Mouse (Mus musculus): Measurements from ENCODE around the gene Ap1s1. TPM values are rescaled to one million over a fixed set of nuclear protein-coding genes. Genes with fewer than 3 reads are reported as not detected.

Ap1s1 gene
- 145 and 152 TPM in 2 replicates for polyA plus RNA-seq (2014; fragmentation: Nextera tagmentation; extraction: Ambion mirVana)

DNA sequence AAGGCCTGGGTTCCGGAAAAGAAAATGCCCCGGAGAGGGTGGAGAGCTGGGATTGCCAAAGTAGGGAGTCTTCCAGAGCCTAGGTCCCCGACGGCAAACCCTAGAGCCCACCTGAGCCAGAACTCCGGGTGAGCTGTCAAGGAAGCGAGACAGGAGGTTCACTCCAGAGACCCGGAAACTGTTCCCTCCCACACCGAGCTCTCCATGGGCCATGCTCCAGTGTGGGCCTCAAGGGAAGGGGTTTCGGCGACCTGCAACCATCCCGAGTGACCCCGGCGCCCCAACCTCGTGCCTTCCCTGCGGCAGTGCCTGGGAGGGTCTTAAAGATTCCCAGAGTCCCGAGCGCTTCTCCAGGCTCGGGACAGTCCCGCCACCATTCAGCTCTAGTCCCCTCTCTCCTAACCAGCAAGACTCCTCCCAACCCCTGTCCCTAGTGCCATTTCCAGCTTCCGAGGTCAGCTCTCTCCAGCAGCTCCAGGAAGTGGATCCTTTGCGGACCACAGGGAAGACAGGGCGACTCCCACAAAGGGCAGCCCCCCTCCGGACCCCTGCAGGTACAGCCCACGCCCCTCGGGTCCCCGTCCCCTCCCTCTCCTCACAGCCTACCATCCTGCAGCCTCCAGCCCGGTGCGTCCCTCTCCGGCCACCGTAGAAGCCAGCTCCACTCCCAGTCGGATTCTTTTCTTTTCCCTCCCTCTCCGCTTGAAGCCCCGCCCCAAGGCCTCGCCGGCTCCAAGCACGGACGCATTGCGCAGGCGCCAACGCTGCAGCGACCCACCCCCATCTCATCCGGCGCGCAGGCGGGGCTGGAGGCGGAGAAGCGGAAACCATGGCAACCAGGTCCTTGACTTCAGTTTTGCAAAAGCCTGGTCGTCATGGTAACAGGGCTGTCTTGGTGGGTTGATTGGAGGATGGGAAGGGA lies at the start of gene Ap1s1:
Gene Ap1s1, minus strand, starts transcription at position 734 of the 922 bp plus-strand sequence.
- Histone ChIP-seq H3K9ac (ENCODE audit: low read depth, low read length) (peak within 1 kb of the TSS; percentile 74), H3K27ac (ENCODE audit: low read depth, low read length) (peak within 1 kb of the TSS; percentile 45), H3K4me2 (replicated peaks; ENCODE audit: low read depth, low read length) (peak within 1 kb of the TSS; percentile 65), H3K4me1 (ENCODE audit: control insufficient read depth, insufficient read depth, low read length) (peaks cover 8% of the 10 kb centered on the region; the same call in 1 of the 2 replicates), H3K4me3 (ENCODE audit: low read length) (peak within 1 kb of the TSS; percentile 71), H3K9me3 (ENCODE audit: control insufficient read depth, low read length) (no peaks in the 10 kb centered on the region), H3K27me3 (ENCODE audit: control insufficient read depth, insufficient read depth, low read length) (no peaks in the 10 kb centered on the region), H3K36me3 (ENCODE audit: control insufficient read depth, insufficient read depth, low read length) (peaks cover 17% of the 10 kb centered on the region)
- under 1% methylated on average over 46 of the region's 48 CpGs for WGBS
- peak; percentile 94 for ATAC-seq (ENCODE audit: low FRiP score, low TSS enrichment)

DNA sequence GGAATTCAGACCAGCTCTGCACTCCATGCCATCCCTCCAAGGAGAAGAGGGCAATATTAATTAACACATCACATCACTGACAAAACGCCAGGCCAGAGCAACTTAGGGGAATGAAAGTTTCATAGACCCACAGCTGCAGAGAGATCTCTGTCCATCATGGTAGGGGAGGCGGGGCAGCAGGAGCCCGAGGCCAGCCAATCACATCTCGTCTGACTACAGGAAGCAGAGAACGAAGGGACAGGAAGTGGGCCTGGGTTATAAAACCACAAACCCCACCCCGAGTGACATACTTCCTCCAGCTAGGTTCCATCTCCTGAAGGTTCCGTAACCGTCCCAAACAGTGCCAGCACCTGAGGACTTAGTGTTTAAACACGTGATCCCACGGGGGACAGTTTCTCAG lies 49.2 kb upstream of the Ap1s1 start:
- Histone ChIP-seq H3K4me2 (replicated peaks; ENCODE audit: low read depth, low read length) (no peak overlapping the region), H3K4me3 (ENCODE audit: low read length) (no peak overlapping the region), H3K27me3 (ENCODE audit: control insufficient read depth, insufficient read depth, low read length) (no peaks in the 10 kb centered on the region; the same call in 1 of the 2 replicates), H3K9me3 (ENCODE audit: control insufficient read depth, low read length) (no peaks in the 10 kb centered on the region), H3K9ac (ENCODE audit: low read depth, low read length) (no peak overlapping the region), H3K4me1 (ENCODE audit: control insufficient read depth, insufficient read depth, low read length) (no peaks in the 10 kb centered on the region), H3K27ac (ENCODE audit: low read depth, low read length) (no peak overlapping the region), H3K36me3 (ENCODE audit: control insufficient read depth, insufficient read depth, low read length) (no peaks in the 10 kb centered on the region)
- 86% methylated on average over 10 of the region's 10 CpGs for WGBS
- ATAC-seq (ENCODE audit: low FRiP score, low TSS enrichment): no peak

DNA sequence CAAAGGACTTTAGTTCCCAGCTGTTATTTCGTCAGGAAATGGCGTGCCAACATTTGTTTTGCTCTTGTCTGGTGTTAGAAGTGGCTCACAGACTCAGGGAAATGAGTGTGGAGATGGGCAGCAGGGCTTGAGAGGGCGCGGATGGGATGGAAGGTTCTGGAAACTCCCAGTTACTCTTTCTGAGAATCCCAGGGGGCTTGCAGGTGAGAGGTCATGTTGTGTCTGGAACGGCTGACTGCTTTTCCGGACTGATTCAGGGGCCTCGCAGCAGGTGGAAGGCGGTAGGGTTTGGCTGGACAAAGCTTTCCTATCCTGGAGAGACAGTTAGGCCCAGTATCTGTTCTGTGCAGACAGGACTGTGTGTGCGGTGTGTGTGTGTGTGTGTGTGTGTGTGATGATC lies 47.8 kb upstream of the Ap1s1 start:
- Histone ChIP-seq H3K4me3 (ENCODE audit: low read length) (no peak overlapping the region), H3K9me3 (ENCODE audit: control insufficient read depth, low read length) (no peaks in the 10 kb centered on the region), H3K4me2 (replicated peaks; ENCODE audit: low read depth, low read length) (no peak overlapping the region), H3K9ac (ENCODE audit: low read depth, low read length) (no peak overlapping the region), H3K27ac (ENCODE audit: low read depth, low read length) (no peak overlapping the region), H3K27me3 (ENCODE audit: control insufficient read depth, insufficient read depth, low read length) (no peaks in the 10 kb centered on the region; the same call in 1 of the 2 replicates), H3K36me3 (ENCODE audit: control insufficient read depth, insufficient read depth, low read length) (no peaks in the 10 kb centered on the region), H3K4me1 (ENCODE audit: control insufficient read depth, insufficient read depth, low read length) (no peaks in the 10 kb centered on the region)
- 34% methylated on average over 9 of the region's 9 CpGs for WGBS
- no peak for ATAC-seq (ENCODE audit: low FRiP score, low TSS enrichment)

DNA sequence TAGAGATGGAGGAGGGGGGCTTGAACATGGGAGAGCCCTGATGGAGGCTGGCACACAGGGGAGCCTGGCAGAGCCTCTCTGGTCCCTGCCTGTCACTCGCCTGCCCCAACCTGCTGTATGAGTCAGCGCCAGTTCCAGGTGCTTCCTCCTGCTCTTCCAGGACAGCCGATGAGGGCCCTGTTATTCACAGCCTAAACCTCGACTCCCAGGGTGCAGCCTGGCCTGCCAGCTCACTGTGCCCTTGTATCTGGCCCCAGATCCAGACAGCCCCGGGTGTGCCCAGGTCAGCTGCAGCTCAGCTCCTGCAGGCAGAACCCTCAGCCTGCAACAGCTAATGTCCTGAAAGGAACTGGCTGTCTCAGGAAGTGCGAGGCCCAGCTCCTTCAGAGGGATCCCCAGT lies 45.6 kb upstream of the Ap1s1 start:
- H3K27ac ChIP-seq (ENCODE audit: low read depth, low read length): no peak overlapping the region
- ATAC-seq (ENCODE audit: low FRiP score, low TSS enrichment): no peak
- no peaks in the 10 kb centered on the region for H3K36me3 ChIP-seq (ENCODE audit: control insufficient read depth, insufficient read depth, low read length)
- no peak overlapping the region for H3K4me2 ChIP-seq (replicated peaks; ENCODE audit: low read depth, low read length)
- H3K4me3 ChIP-seq (ENCODE audit: low read length): no peak overlapping the region
- no peak overlapping the region for H3K9ac ChIP-seq (ENCODE audit: low read depth, low read length)
- no peaks in the 10 kb centered on the region; the same call in 1 of the 2 replicates for H3K27me3 ChIP-seq (ENCODE audit: control insufficient read depth, insufficient read depth, low read length)
- 63% methylated on average over 6 of the region's 6 CpGs for WGBS
- no peaks in the 10 kb centered on the region for H3K9me3 ChIP-seq (ENCODE audit: control insufficient read depth, low read length)
- H3K4me1 ChIP-seq (ENCODE audit: control insufficient read depth, insufficient read depth, low read length): no peaks in the 10 kb centered on the region

DNA sequence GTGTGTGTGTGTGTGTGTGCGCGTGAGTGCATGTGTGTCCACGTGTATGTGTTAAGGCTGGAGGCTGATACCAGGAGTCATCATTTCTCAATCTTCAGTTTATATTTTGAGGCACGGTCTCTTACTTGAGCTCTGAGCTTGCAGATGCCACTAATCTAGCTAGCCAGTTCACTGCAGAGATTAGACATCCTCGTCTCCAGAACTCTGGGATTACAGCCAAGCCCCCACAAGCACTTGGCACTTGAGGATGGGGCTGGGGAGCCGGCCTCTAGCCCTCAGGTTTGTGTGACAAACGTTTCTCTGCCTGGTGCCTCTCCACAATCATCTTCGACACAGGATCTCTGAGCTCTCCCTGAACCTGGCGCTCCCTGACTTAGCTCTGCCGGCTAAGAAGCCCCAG lies 44.9 kb upstream of the Ap1s1 start:
- Histone ChIP-seq H3K27ac (ENCODE audit: low read depth, low read length) (no peak overlapping the region), H3K9ac (ENCODE audit: low read depth, low read length) (no peak overlapping the region), H3K27me3 (ENCODE audit: control insufficient read depth, insufficient read depth, low read length) (no peaks in the 10 kb centered on the region; the same call in 1 of the 2 replicates), H3K4me2 (replicated peaks; ENCODE audit: low read depth, low read length) (no peak overlapping the region), H3K4me1 (ENCODE audit: control insufficient read depth, insufficient read depth, low read length) (no peaks in the 10 kb centered on the region), H3K9me3 (ENCODE audit: control insufficient read depth, low read length) (no peaks in the 10 kb centered on the region), H3K4me3 (ENCODE audit: low read length) (no peak overlapping the region), H3K36me3 (ENCODE audit: control insufficient read depth, insufficient read depth, low read length) (no peaks in the 10 kb centered on the region)
- no peak for ATAC-seq (ENCODE audit: low FRiP score, low TSS enrichment)
- 78% methylated on average over 10 of the region's 10 CpGs for WGBS

DNA sequence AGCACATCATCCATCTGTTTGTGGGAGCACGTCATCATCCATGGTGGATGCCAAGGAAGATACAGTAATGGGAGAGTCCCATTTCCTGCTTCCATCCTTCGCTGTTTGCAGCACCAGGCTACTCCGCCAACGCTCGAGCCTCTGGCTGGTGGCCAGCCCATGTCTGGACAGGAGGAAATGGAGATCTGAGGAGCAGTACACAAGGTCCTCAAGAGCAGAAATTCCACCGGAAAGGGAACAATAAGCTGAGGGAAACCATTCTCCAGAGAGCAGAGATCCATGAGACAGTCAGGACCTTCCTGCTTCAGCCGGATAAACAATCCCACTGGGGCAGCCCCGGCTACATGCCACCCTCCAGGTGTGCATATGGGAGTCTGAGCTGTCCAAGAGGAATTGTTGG lies 41.5 kb upstream of the Ap1s1 start:
- H3K27ac ChIP-seq (ENCODE audit: low read depth, low read length): no peak overlapping the region
- no peak for ATAC-seq (ENCODE audit: low FRiP score, low TSS enrichment)
- no peaks in the 10 kb centered on the region for H3K4me1 ChIP-seq (ENCODE audit: control insufficient read depth, insufficient read depth, low read length)
- WGBS: 80% methylated on average over 8 of the region's 8 CpGs
- H3K9ac ChIP-seq (ENCODE audit: low read depth, low read length): no peak overlapping the region
- no peak overlapping the region for H3K4me2 ChIP-seq (replicated peaks; ENCODE audit: low read depth, low read length)
- H3K4me3 ChIP-seq (ENCODE audit: low read length): no peak overlapping the region
- H3K9me3 ChIP-seq (ENCODE audit: control insufficient read depth, low read length): no peaks in the 10 kb centered on the region
- no peaks in the 10 kb centered on the region for H3K36me3 ChIP-seq (ENCODE audit: control insufficient read depth, insufficient read depth, low read length)
- no peaks in the 10 kb centered on the region; the same call in 1 of the 2 replicates for H3K27me3 ChIP-seq (ENCODE audit: control insufficient read depth, insufficient read depth, low read length)

DNA sequence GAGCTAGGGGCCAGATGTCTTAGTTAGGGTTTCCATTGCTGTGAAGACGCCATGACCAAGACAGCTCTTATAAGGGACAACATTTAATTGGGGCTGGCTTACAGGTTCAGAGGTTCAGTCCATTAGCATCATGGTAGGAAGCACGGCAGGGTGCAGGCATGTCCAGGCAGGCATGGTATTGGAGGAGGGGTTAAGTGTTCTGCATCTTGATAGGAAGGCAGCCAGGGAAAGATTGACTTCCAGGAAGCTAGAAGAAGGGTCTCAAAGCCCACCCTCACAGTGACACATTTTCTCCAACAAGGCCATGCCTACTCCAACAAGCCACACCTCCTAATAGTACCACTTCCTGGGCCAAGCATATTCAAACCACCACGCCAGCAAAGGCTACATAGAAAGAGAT lies 39.8 kb upstream of the Ap1s1 start:
- ATAC-seq (ENCODE audit: low FRiP score, low TSS enrichment): no peak
- Histone ChIP-seq H3K9ac (ENCODE audit: low read depth, low read length) (no peak overlapping the region), H3K27me3 (ENCODE audit: control insufficient read depth, insufficient read depth, low read length) (no peaks in the 10 kb centered on the region), H3K4me2 (replicated peaks; ENCODE audit: low read depth, low read length) (no peak overlapping the region), H3K27ac (ENCODE audit: low read depth, low read length) (no peak overlapping the region), H3K4me1 (ENCODE audit: control insufficient read depth, insufficient read depth, low read length) (0 out of 2 replicates have a peak, but pooled peaks cover 2% of the 10 kb centered on the region), H3K36me3 (ENCODE audit: control insufficient read depth, insufficient read depth, low read length) (no peaks in the 10 kb centered on the region), H3K9me3 (ENCODE audit: control insufficient read depth, low read length) (no peaks in the 10 kb centered on the region), H3K4me3 (ENCODE audit: low read length) (no peak overlapping the region)
- 85% methylated on average over 3 of the region's 3 CpGs for WGBS

DNA sequence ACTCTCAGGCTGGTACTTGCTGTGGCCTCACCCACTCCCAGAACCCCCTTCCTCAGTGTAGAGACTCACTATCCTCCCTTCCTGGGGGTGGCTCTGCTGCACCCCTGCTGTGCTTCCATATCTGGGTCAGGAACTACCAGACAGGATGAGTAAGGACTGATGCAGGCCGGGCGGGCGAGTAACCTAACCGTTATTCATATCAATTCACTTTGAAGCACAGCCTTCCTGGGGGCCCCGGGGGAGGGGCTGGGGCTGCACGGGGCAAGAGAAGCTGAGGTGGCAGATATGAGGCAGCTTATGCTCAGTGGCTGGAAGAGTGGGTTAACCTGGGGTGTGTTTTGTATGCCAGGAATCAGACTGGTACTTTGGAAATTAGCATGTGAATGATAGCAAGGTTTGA lies 39.1 kb upstream of the Ap1s1 start:
- Histone ChIP-seq H3K9me3 (ENCODE audit: control insufficient read depth, low read length) (no peaks in the 10 kb centered on the region), H3K4me3 (ENCODE audit: low read length) (no peak overlapping the region), H3K27ac (ENCODE audit: low read depth, low read length) (no peak overlapping the region), H3K27me3 (ENCODE audit: control insufficient read depth, insufficient read depth, low read length) (no peaks in the 10 kb centered on the region), H3K36me3 (ENCODE audit: control insufficient read depth, insufficient read depth, low read length) (no peaks in the 10 kb centered on the region), H3K4me1 (ENCODE audit: control insufficient read depth, insufficient read depth, low read length) (0 out of 2 replicates have a peak, but pooled peaks cover 4% of the 10 kb centered on the region), H3K4me2 (replicated peaks; ENCODE audit: low read depth, low read length) (no peak overlapping the region), H3K9ac (ENCODE audit: low read depth, low read length) (no peak overlapping the region)
- ATAC-seq (ENCODE audit: low FRiP score, low TSS enrichment): no peak
- WGBS: 80% methylated on average over 6 of the region's 6 CpGs

DNA sequence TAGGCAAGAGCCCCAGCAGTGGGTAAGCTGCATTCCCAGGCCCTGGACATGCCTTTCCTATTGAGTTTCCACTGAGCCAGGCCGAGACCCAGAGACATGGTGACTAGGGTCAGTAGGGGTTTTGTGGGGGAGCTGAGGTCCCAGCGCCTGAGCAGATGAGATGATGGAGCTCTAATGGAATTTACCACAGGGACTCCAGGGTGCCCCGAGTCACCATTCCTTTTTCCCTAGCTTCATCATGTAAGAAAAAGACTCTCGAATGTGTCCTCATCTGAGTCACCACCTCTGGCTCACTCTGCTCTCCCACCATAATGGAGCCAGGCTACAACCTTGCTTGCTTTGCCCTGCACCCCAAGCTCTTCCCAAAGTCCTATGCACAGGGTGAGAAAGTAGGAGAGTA lies 37.1 kb upstream of the Ap1s1 start:
- H3K27ac ChIP-seq (ENCODE audit: low read depth, low read length): no peak overlapping the region
- H3K4me2 ChIP-seq (replicated peaks; ENCODE audit: low read depth, low read length): no peak overlapping the region
- H3K4me3 ChIP-seq (ENCODE audit: low read length): no peak overlapping the region
- no peak overlapping the region for H3K9ac ChIP-seq (ENCODE audit: low read depth, low read length)
- H3K27me3 ChIP-seq (ENCODE audit: control insufficient read depth, insufficient read depth, low read length): no peaks in the 10 kb centered on the region
- WGBS: 94% methylated on average over 4 of the region's 4 CpGs
- peaks cover 10% of the 10 kb centered on the region; the same call in 1 of the 2 replicates for H3K4me1 ChIP-seq (ENCODE audit: control insufficient read depth, insufficient read depth, low read length)
- no peaks in the 10 kb centered on the region for H3K9me3 ChIP-seq (ENCODE audit: control insufficient read depth, low read length)
- H3K36me3 ChIP-seq (ENCODE audit: control insufficient read depth, insufficient read depth, low read length): no peaks in the 10 kb centered on the region
- ATAC-seq (ENCODE audit: low FRiP score, low TSS enrichment): no peak

Data from kidney, embryonic 14.5 days (tissue).